Mouse (Mus musculus) left cerebral cortex, adult 6 months (tissue): ENCODE measurements around the gene Mtmr11. TPM values are rescaled to one million over a fixed set of nuclear protein-coding genes. Genes with fewer than 3 reads are reported as not detected.

ENCODE experiments used
- long read RNA-seq, 2 experiments: library from polyadenylated mRNA; unstranded; transcript quantifications; one replicate each; pipeline ENCODE4 v2.0.0; 2019 to 2020
- polyA plus RNA-seq: library from polyadenylated mRNA; unstranded; fragments of <200 nt; fragmentation: Nextera tagmentation; gene quantifications from 2 replicates; pipeline ENCODE4 v1.2.3, GENCODE M21; 2021

The Mtmr11 gene
- 2.8 and 3.6 TPM in 2 replicates for polyA plus RNA-seq
- long read RNA-seq, experiment 1, transcript Mtmr11-201 (17 exons, 2,778 nt), result major isoform, 34 of 61 reads
- long read RNA-seq, experiment 1, partial matches to known transcripts, result 6 of 61 reads
- long read RNA-seq, experiment 1, other reads (novel, unspliced or antisense), result 21 of 61 reads
- long read RNA-seq, experiment 2, partial matches to known transcripts, result 3 of 4 reads
- long read RNA-seq, experiment 2, other reads (novel, unspliced or antisense), result 0 of 4 reads

GRCm38 (mm10) chr3:96161869-96162840 is at the start of gene Mtmr11:
TSS of gene Mtmr11 (plus strand) at chr3:96162004.

GRCm38 (mm10) chr3:96172197-96173178 is 10.7 kb downstream of the Mtmr11 start, which contains the start of gene Sf3b4:
TSS of gene Sf3b4 (plus strand) at chr3:96172332.

GRCm38 (mm10) chr3:96180727-96181477 is 19.1 kb downstream of the Mtmr11 start, which contains the start of gene Sv2a:
TSS of gene Sv2a (plus strand) at chr3:96181151.

GRCm38 (mm10) chr3:96219661-96220130 is 57.9 kb downstream of the Mtmr11 start, which contains the start of the genes Bola1 and Hist2h2ab:
TSS of gene Bola1 (minus strand) at chr3:96219709.
TSS of gene Hist2h2ab (plus strand) at chr3:96219865.

GRCm38 (mm10) chr3:96220765-96221639 is 59.2 kb downstream of the Mtmr11 start, which contains the start of the genes Hist2h2ac and Hist2h2be:
TSS of gene Hist2h2ac (minus strand) at chr3:96220880.
TSS of gene Hist2h2be (plus strand) at chr3:96221119.

Other genes starting within 250 kb of the Mtmr11 start
- gene Anp32e, start 232.8 kb upstream of the Mtmr11 start, polyA plus RNA-seq, result 11.8 and 13.7 TPM in 2 replicates
- 16.5 and 28.8 TPM in 2 replicates for gene Plekho1, start 166.0 kb upstream of the Mtmr11 start, polyA plus RNA-seq
- gene Vps45, start 103.5 kb upstream of the Mtmr11 start, polyA plus RNA-seq, result 26.6 and 36.6 TPM in 2 replicates
- 6.3 and 9.2 TPM in 2 replicates for gene Otud7b, start 57.5 kb upstream of the Mtmr11 start, polyA plus RNA-seq
- 17.7 and 42.8 TPM in 2 replicates for gene Sf3b4, start 10.3 kb downstream of the Mtmr11 start, polyA plus RNA-seq
- gene Sv2a, start 19.1 kb downstream of the Mtmr11 start, polyA plus RNA-seq, result 68.9 and 69.5 TPM in 2 replicates
- gene Bola1, start 57.7 kb downstream of the Mtmr11 start, polyA plus RNA-seq, result 65.5 and 81.7 TPM in 2 replicates
- 0.48 TPM in 1 of 2 replicates, not detected in the other for gene Hist2h2ab, start 57.9 kb downstream of the Mtmr11 start, polyA plus RNA-seq
- 1.9 and 7.2 TPM in 2 replicates for gene Hist2h2ac, start 58.9 kb downstream of the Mtmr11 start, polyA plus RNA-seq
- gene Hist2h2be, start 59.1 kb downstream of the Mtmr11 start, polyA plus RNA-seq, result 3.9 and 7.0 TPM in 2 replicates
- 1.3 and 4.7 TPM in 2 replicates for gene Hist2h3c2, start 77.1 kb downstream of the Mtmr11 start, polyA plus RNA-seq
- gene Hist2h2aa2, start 78.3 kb downstream of the Mtmr11 start, polyA plus RNA-seq, result 72.8 and 123 TPM in 2 replicates
- 110 and 145 TPM in 2 replicates for gene Hist2h2aa1, start 83.5 kb downstream of the Mtmr11 start, polyA plus RNA-seq
- 0.31 and 0.82 TPM in 2 replicates for gene Hist2h3c1, start 84.7 kb downstream of the Mtmr11 start, polyA plus RNA-seq
- 0.64 and 1.9 TPM in 2 replicates for gene Hist2h4, start 101.3 kb downstream of the Mtmr11 start, polyA plus RNA-seq
- 3.8 and 8.0 TPM in 2 replicates for gene Hist2h3b, start 106.7 kb downstream of the Mtmr11 start, polyA plus RNA-seq
- not detected in 2 replicates for gene Hist2h2bb, start 107.7 kb downstream of the Mtmr11 start, polyA plus RNA-seq
- gene Fcgr1, start 132.0 kb downstream of the Mtmr11 start, polyA plus RNA-seq, result 2.0 and 4.6 TPM in 2 replicates